Mouse (Mus musculus) skeletal muscle tissue, postnatal 0 days (tissue): ENCODE data around the gene Ceacam19. TPM values are rescaled to one million over a fixed set of nuclear protein-coding genes. Genes with fewer than 3 reads are reported as not detected.

Experiments
- polyA plus RNA-seq: library from polyadenylated mRNA; unstranded; fragments of >200 nt; fragmentation: Nextera tagmentation; extraction: Ambion mirVana; gene quantifications from 2 replicates; pipeline ENCODE4 v1.2.1, GENCODE M21; 2015

The Ceacam19 gene
- 0.54 TPM in 1 of 2 replicates, not detected in the other for polyA plus RNA-seq

GRCm38 (mm10) chr7:19887849-19888248 is at the start of gene Ceacam19:
Ceacam19 (minus strand) TSS chr7:19887965.

DNA sequence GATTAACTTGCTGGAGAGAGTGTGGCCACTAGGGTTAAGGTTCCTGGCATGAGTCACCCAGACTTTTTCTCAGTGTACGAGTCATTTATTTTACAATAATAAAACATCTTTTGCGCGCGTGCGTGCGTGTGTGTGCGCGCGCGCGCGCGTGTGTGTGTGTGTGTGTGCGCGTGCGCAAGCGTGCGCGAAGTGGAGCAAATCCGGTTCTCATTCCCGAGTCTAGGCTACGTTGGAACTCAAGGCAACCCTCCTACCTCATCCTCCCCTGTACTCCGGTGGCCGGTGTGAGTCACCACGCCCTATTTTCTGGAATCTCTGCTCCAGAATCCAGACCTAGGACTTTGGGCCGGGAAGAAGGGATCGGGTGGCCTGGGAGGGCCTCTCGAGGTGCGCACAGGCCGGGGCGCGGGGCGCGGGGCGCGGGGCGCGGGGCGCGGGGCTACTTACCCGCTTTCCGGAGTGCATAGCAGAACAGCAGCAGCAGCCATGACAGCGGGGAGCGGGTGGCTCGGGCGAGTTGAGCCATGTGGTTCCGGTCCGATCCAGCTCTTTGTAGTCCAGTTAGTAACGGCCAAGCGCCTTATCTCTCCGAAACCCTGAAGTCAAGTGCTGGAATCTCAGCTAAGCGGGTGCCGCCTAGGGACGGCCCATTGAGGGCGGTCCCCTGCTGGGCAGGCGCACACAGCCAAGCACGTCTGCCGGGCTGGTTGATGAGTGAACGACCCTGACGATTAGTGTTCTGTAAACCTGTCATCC is 32.9 kb upstream of the Ceacam19 start, which contains the start of gene Pvr:
TSS of gene Pvr (minus strand) at position 655 of the 756 bp plus-strand sequence.

GRCm38 (mm10) chr7:19861199-19861598 is 26.6 kb downstream of the Ceacam19 start, which contains the start of gene Ceacam16:
Ceacam16 (minus strand) TSS chr7:19861299.

GRCm38 (mm10) chr7:19851858-19852570 is 35.8 kb downstream of the Ceacam19 start, which contains the start of gene Gm19345:
Gm19345 (plus strand) TSS chr7:19852003.

Other genes with a start within 250 kb of the Ceacam19 start
- 46.1 and 53.3 TPM in 2 replicates for gene Clptm1, start 222.9 kb downstream of the Ceacam19 start, polyA plus RNA-seq
- 2.7 and 2.9 TPM in 2 replicates for gene Apoc2, start 210.0 kb downstream of the Ceacam19 start, polyA plus RNA-seq
- 2.2 TPM in 1 of 2 replicates, not detected in the other for gene Gm44805, start 206.5 kb downstream of the Ceacam19 start, polyA plus RNA-seq
- 3.4 and 21.2 TPM in 2 replicates for gene Apoc4, start 206.5 kb downstream of the Ceacam19 start, polyA plus RNA-seq
- 12.4 and 217 TPM in 2 replicates for gene Apoc1, start 195.3 kb downstream of the Ceacam19 start, polyA plus RNA-seq
- 342 and 1,192 TPM in 2 replicates for gene Apoe, start 188.8 kb downstream of the Ceacam19 start, polyA plus RNA-seq
- gene Tomm40, start 172.5 kb downstream of the Ceacam19 start, polyA plus RNA-seq: 72.8 and 86.6 TPM in 2 replicates
- gene Nectin2, start 137.5 kb downstream of the Ceacam19 start, polyA plus RNA-seq: 21.2 and 24.3 TPM in 2 replicates
- gene Bcam, start 116.9 kb downstream of the Ceacam19 start, polyA plus RNA-seq: 117 and 123 TPM in 2 replicates
- 1.1 and 1.2 TPM in 2 replicates for gene Cblc, start 91.2 kb downstream of the Ceacam19 start, polyA plus RNA-seq
- 2.5 and 2.8 TPM in 2 replicates for gene Bcl3, start 65.2 kb downstream of the Ceacam19 start, polyA plus RNA-seq
- gene Gm19345, start 36.0 kb downstream of the Ceacam19 start, polyA plus RNA-seq: not detected in 2 replicates
- gene Ceacam16, start 26.7 kb downstream of the Ceacam19 start, polyA plus RNA-seq: 0.07 TPM in 1 of 2 replicates, not detected in the other
- 15.0 and 18.2 TPM in 2 replicates for gene Pvr, start 33.2 kb upstream of the Ceacam19 start, polyA plus RNA-seq
- 0.07 and 0.13 TPM in 2 replicates for gene Igsf23, start 62.8 kb upstream of the Ceacam19 start, polyA plus RNA-seq
- gene Ceacam20, start 77.4 kb upstream of the Ceacam19 start, polyA plus RNA-seq: not detected in 2 replicates
- gene Nlrp9b, start 103.5 kb upstream of the Ceacam19 start, polyA plus RNA-seq: not detected in 2 replicates
- gene Vmn1r91, start 211.7 kb upstream of the Ceacam19 start, polyA plus RNA-seq: not detected in 2 replicates
- not detected in 2 replicates for gene Gm16442, start 234.6 kb upstream of the Ceacam19 start, polyA plus RNA-seq